23 mouse cellular contexts compared by ENCODE assay signal in genomic region chr17:14551610-14552009, GRCm38 (mm10).
DNase-seq lines count a peak whose midpoint lies in the region; ATAC-seq lines count a peak whose summit lies in the region.
"Had no signal": no experiment of that assay in that cellular context is flagged by ENCODE, and none has a peak within 500 bp of the region (broad histone marks: within the 10 kb centered on the region; RNA-seq: fewer than 3 reads in every experiment).

No protein-coding gene starts in this region.

- DNase-seq in gastrocnemius, postnatal 25 days, result peak; percentile 37
- DNase-seq in gastrocnemius, adult 8-10 months (ENCODE audit: low spot score in 2 of 2), result no peak
- DNase-seq in lung, postnatal 36 days, result no peak
- DNase-seq: adrenal gland, postnatal 14 days; B cell, adult 2 months; cerebellum, adult 9-10 months; kidney, adult 11 months; layer of hippocampus, adult 9-11 months; liver had no signal

- H3K36me3 ChIP-seq in lung, embryonic 15.5 days, result no peaks in the 10 kb centered on the region
- H3K36me3 ChIP-seq in intestine, embryonic 15.5 days, result no peaks in the 10 kb centered on the region
- H3K36me3 ChIP-seq in stomach, embryonic 16.5 days (ENCODE audit: control insufficient read depth, insufficient read depth, low read length), result no peaks in the 10 kb centered on the region
- H3K36me3 ChIP-seq: hindbrain, embryonic 15.5 days; liver, embryonic 15.5 days; midbrain, embryonic 10.5 days; neural tube, embryonic 13.5 days had no signal

- no peaks in the 10 kb centered on the region for H3K27me3 ChIP-seq in lung, embryonic 15.5 days
- H3K27me3 ChIP-seq in intestine, embryonic 15.5 days (replicated peaks), result no peaks in the 10 kb centered on the region
- H3K27me3 ChIP-seq in stomach, embryonic 16.5 days (ENCODE audit: control insufficient read depth, insufficient read depth, low read length), result no peaks in the 10 kb centered on the region
- H3K27me3 ChIP-seq: hindbrain, embryonic 15.5 days; liver, embryonic 15.5 days; neural tube, embryonic 13.5 days had no signal

- H3K9me3 ChIP-seq in lung, embryonic 15.5 days, result no peaks in the 10 kb centered on the region
- H3K9me3 ChIP-seq in intestine, embryonic 15.5 days, result no peaks in the 10 kb centered on the region
- H3K9me3 ChIP-seq in stomach, embryonic 16.5 days (replicated peaks; ENCODE audit: control insufficient read depth, low read length), result peaks cover 9% of the 10 kb centered on the region; the same call in 1 of the 2 replicates
- H3K9me3 ChIP-seq: liver, embryonic 15.5 days had no signal

- peaks cover 19% of the 10 kb centered on the region for H3K4me1 ChIP-seq in lung, embryonic 15.5 days
- H3K4me1 ChIP-seq in intestine, embryonic 15.5 days (replicated peaks), result peaks cover 3% of the 10 kb centered on the region; the same call in 1 of the 2 replicates
- H3K4me1 ChIP-seq in stomach, embryonic 16.5 days (ENCODE audit: control insufficient read depth, insufficient read depth, low read length), result 0 out of 2 replicates have a peak, but pooled peaks cover 8% of the 10 kb centered on the region
- H3K4me1 ChIP-seq: hindbrain, embryonic 15.5 days; liver, embryonic 15.5 days; neural tube, embryonic 13.5 days had no signal

- WGBS in lung, embryonic 15.5 days, result 29% methylated on average over 4 of the region's 4 CpGs
- 46% methylated on average over 4 of the region's 4 CpGs for WGBS in intestine, embryonic 15.5 days
- WGBS in stomach, embryonic 16.5 days, result 24% methylated on average over 4 of the region's 4 CpGs

- no peak overlapping the region for H3K4me3 ChIP-seq in lung, embryonic 15.5 days
- H3K4me3 ChIP-seq in intestine, embryonic 15.5 days (replicated peaks), result no peak overlapping the region
- no peak overlapping the region for H3K4me3 ChIP-seq in stomach, embryonic 16.5 days (replicated peaks; ENCODE audit: low read length)
- H3K4me3 ChIP-seq: hindbrain, embryonic 15.5 days; liver, embryonic 15.5 days; midbrain, embryonic 10.5 days; myocyte; neural tube, embryonic 13.5 days had no signal

- H3K4me2 ChIP-seq in lung, embryonic 15.5 days, result no peak overlapping the region
- H3K4me2 ChIP-seq in intestine, embryonic 15.5 days (replicated peaks), result no peak overlapping the region
- H3K4me2 ChIP-seq in stomach, embryonic 16.5 days (ENCODE audit: low read depth, low read length), result no peak overlapping the region
- H3K4me2 ChIP-seq: heart, embryonic 11.5 days; hindbrain, embryonic 15.5 days; liver, embryonic 15.5 days; neural tube, embryonic 13.5 days had no signal

- ATAC-seq in lung, embryonic 15.5 days (ENCODE audit: borderline replicate concordance, extremely low read depth, low FRiP score, low TSS enrichment), result no peak; the same call in 1 of the 2 replicates
- no peak for ATAC-seq in intestine, embryonic 15.5 days
- peak; percentile 56; the same call in 1 of the 2 replicates for ATAC-seq in stomach, embryonic 16.5 days (ENCODE audit: insufficient read depth, low FRiP score)
- ATAC-seq in CD4-positive, CD25-positive, alpha-beta regulatory T cell, adult 4 months, result no peak
- ATAC-seq: activated CD4-positive, CD25-positive, alpha-beta regulatory T cell, adult 4 months; midbrain, embryonic 16.5 days had no signal

- H3K9ac ChIP-seq in lung, embryonic 15.5 days, result no peak overlapping the region
- no peak overlapping the region for H3K9ac ChIP-seq in intestine, embryonic 15.5 days
- 0 out of 2 replicates have a peak overlapping the region, but pooled peaks have one; percentile 12 for H3K9ac ChIP-seq in stomach, embryonic 16.5 days (ENCODE audit: low read length)
- H3K9ac ChIP-seq: hindbrain, embryonic 15.5 days; liver, embryonic 15.5 days; neural tube, embryonic 13.5 days had no signal

- H3K27ac ChIP-seq in lung, embryonic 15.5 days, result peak overlapping the region; percentile 63
- H3K27ac ChIP-seq in intestine, embryonic 15.5 days, result peak overlapping the region; percentile 76
- peak overlapping the region; percentile 88 for H3K27ac ChIP-seq in stomach, embryonic 16.5 days (ENCODE audit: low read length)
- H3K27ac ChIP-seq: hindbrain, embryonic 15.5 days; kidney, postnatal 0 days; liver, embryonic 15.5 days; macrophage; midbrain, embryonic 10.5 days; neural tube, embryonic 13.5 days had no signal
